Mouse (Mus musculus) heart, adult 2 months (tissue): ENCODE data around the gene Chd3. TPM values are rescaled to one million over a fixed set of nuclear protein-coding genes. Genes with fewer than 3 reads are reported as not detected.

Experiments used
- DNase-seq, 2 experiments: peaks; one replicate each; pipeline ENCODE4 v3.0.0; 2021
- H3K27ac ChIP-seq: fragments of 200-600 bp; 2 replicates; pipeline ENCODE4 v1.8.1; 2022
- H3K27me3 ChIP-seq: fragments of 200-500 bp; 2 replicates; pipeline ENCODE4 v1.6.1; 2012; ENCODE audit warnings: mild to moderate bottlenecking, low read length, inconsistent platforms, mixed read lengths; ENCODE audit not compliant: control insufficient read depth, insufficient read depth
- H3K36me3 ChIP-seq: fragments of 200-500 bp; 2 replicates; pipeline ENCODE4 v1.6.1; 2012; ENCODE audit warnings: low read length, inconsistent platforms; ENCODE audit not compliant: control insufficient read depth, insufficient read depth
- H3K4me1 ChIP-seq: fragments of 200-500 bp; 2 replicates; pipeline ENCODE4 v1.6.1; 2011; ENCODE audit warnings: low read length; ENCODE audit not compliant: control insufficient read depth, insufficient read depth
- H3K4me3 ChIP-seq: fragments of 200-600 bp; 2 replicates; pipeline ENCODE4 v1.8.1; 2022
- H3K79me2 ChIP-seq: fragments of 200-500 bp; replicated peaks from 2 replicates; pipeline ENCODE4 v1.6.1; 2012; ENCODE audit warnings: mild to moderate bottlenecking, inconsistent platforms, low read length, moderate library complexity, mixed read lengths; ENCODE audit not compliant: control insufficient read depth, insufficient read depth
- H3K9ac ChIP-seq: fragments of 200-500 bp; 2 replicates; pipeline ENCODE4 v1.6.1; 2012; ENCODE audit warnings: low read depth, mild to moderate bottlenecking, control low read depth, inconsistent platforms, low read length, mixed read lengths
- CTCF ChIP-seq: fragments of 200-600 bp; IDR thresholded peaks from 2 replicates; pipeline ENCODE4 v1.8.1; 2022; ENCODE audit warnings: antibody characterized with exemption, mild to moderate bottlenecking, moderate library complexity
- EP300 ChIP-seq: fragments of 200-500 bp; IDR thresholded peaks from 2 replicates; pipeline ENCODE4 v1.6.1; 2011; ENCODE audit warnings: low read depth, low read length, control low read depth; ENCODE audit not compliant: insufficient read depth
- POLR2A ChIP-seq: fragments of 200-500 bp; IDR thresholded peaks from 2 replicates; pipeline ENCODE4 v1.6.1; 2011; ENCODE audit warnings: mild to moderate bottlenecking, low read depth, low read length, control low read depth; ENCODE audit not compliant: insufficient read depth
- WGBS: fragments of 180-500 bp; shearing (Covaris S2); methylation state at CpG from one replicate; pipeline ENCODE4 v1.1.7; 2018; 5-methylcytosine and 5-hydroxymethylcytosine counted together
- intact Hi-C: fragments of 180-260 bp; cut with DNase I; formaldehyde crosslinking; loops from one replicate; pipeline ENCODE4 v1.15.1; 2025
- polyA plus RNA-seq: library from polyadenylated mRNA; depleted of rRNA; stranded (reverse); fragments of >200 nt; gene quantifications from 2 replicates; pipeline ENCODE4 v1.2.3, GENCODE M21; 2012; rRNA removed
- total RNA-seq, 2 experiments: library from RNA; stranded (reverse); gene quantifications; 2 replicates each; pipeline ENCODE4 v1.2.3; 2021

Gene Chd3
- total and polyA plus RNA-seq, 3 experiments, result 18.3 to 22.2 (median 20.2) TPM

DNA sequence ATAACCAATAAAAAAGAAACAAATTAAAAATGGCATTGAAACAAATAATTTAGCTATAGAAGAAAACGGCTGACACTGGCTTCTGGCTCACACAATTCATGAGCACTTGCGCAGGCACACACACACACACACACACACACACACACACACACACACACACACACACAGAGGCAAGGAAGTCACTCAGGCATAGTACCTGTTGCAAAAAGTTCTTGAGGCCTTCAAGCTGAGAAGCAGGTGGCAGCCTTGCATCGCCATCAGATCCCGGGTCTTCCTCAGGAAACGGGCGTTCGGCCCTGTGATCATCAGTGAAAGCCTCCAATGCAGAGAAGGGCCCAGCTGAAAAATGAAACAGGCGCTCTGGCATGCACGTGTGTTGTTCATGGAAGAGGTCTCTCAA, 63.9 kb downstream of the Chd3 start:
- H3K4me1 ChIP-seq, result no peaks in the 10 kb centered on the region
- H3K27ac ChIP-seq, result no peak overlapping the region
- H3K27me3 ChIP-seq, result no peaks in the 10 kb centered on the region
- H3K79me2 ChIP-seq, result no peaks in the 10 kb centered on the region
- no peak overlapping the region for H3K9ac ChIP-seq
- no peaks in the 10 kb centered on the region for H3K36me3 ChIP-seq
- no peak overlapping the region for H3K4me3 ChIP-seq
- TF ChIP-seq EP300, result no peak
- no peak for TF ChIP-seq POLR2A
- no peak for TF ChIP-seq CTCF
- intact Hi-C loops, result no loop called here
- no peak for DNase-seq
- 89% methylated on average over 9 of the region's 9 CpGs for WGBS

DNA sequence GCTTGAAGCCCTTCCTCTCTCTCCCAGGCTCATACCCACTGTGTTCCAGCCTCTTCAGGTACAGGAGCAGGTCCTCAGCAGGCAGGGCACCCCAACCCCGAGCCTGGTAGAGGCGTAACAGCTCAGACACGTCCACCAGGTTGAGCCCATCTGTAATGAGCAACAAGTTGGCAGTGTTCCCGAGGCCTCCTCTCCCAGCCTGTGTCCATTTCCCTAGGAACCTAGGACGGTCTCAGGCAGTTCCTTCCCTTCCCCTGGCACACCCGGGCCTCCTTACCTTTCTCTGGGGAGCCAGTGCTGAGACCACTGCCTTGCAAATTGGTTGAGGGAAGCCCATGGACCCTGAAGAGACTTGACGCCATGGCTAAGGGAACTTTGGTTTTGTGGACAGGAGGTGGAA, 66.4 kb downstream of the Chd3 start:
- Histone ChIP-seq H3K4me1 (no peaks in the 10 kb centered on the region), H3K79me2 (no peaks in the 10 kb centered on the region), H3K36me3 (no peaks in the 10 kb centered on the region), H3K4me3 (no peak overlapping the region), H3K27me3 (no peaks in the 10 kb centered on the region), H3K27ac (no peak overlapping the region), H3K9ac (no peak overlapping the region)
- intact Hi-C loops, result no loop called here
- WGBS, result 67% methylated on average over 7 of the region's 7 CpGs
- TF ChIP-seq POLR2A, result no peak
- TF ChIP-seq CTCF, result no peak
- TF ChIP-seq EP300, result no peak
- DNase-seq, result no peak

DNA sequence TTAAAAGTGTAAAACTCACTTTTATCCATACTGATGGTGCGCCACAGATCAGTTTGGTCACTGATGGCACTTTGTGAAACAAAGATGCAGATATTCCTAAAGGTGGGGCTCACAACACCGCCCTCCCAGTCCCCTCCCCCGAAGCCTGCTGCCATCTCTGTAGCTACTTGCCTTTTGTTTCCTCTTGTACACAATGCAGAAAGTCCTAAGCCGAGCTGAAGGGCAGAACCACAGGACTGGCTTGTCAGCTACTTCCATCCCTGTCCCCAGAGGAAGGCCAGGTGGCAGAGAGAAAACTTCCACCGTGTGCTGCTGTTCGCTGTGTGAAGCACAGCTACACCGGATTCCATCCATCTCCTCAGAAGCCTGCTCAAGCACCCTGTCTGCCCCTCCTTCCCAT, 71.0 kb downstream of the Chd3 start:
- H3K27ac ChIP-seq, result no peak overlapping the region
- no peak overlapping the region for H3K4me3 ChIP-seq
- DNase-seq, result no peak
- no peaks in the 10 kb centered on the region for H3K27me3 ChIP-seq
- H3K9ac ChIP-seq, result no peak overlapping the region
- no peaks in the 10 kb centered on the region for H3K36me3 ChIP-seq
- intact Hi-C loops, result no loop called here
- H3K4me1 ChIP-seq, result no peaks in the 10 kb centered on the region
- H3K79me2 ChIP-seq, result no peaks in the 10 kb centered on the region
- 80% methylated on average over 7 of the region's 7 CpGs for WGBS
- TF ChIP-seq CTCF (no peak), POLR2A (no peak), EP300 (no peak)

DNA sequence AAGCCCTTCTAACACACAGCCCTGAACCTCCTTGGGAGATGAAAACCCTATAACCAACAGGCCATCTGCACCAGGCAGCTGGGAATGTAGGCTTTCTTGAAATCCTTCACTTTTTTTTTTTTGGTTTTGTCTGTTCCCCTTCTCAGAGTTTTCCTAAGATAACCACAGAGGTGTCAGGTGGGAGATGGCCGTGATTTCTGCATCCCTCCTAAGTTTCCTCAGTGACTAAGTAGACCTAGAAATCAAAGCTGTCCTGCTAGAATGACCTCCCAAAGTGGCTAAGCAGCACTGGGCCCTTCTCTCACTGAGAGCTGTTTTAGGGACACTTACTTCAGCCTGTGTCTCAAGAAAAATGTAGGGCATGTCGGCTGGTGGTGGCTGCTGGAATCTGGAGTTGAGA, 71.4 kb downstream of the Chd3 start:
- intact Hi-C loops, result no loop called here
- DNase-seq, result no peak
- WGBS, result 88% methylated on average over 2 of the region's 2 CpGs
- no peaks in the 10 kb centered on the region for H3K27me3 ChIP-seq
- H3K27ac ChIP-seq, result no peak overlapping the region
- no peak overlapping the region for H3K9ac ChIP-seq
- no peak overlapping the region for H3K4me3 ChIP-seq
- no peaks in the 10 kb centered on the region for H3K4me1 ChIP-seq
- H3K36me3 ChIP-seq, result no peaks in the 10 kb centered on the region
- TF ChIP-seq CTCF (no peak), POLR2A (no peak), EP300 (no peak)
- H3K79me2 ChIP-seq, result no peaks in the 10 kb centered on the region

DNA sequence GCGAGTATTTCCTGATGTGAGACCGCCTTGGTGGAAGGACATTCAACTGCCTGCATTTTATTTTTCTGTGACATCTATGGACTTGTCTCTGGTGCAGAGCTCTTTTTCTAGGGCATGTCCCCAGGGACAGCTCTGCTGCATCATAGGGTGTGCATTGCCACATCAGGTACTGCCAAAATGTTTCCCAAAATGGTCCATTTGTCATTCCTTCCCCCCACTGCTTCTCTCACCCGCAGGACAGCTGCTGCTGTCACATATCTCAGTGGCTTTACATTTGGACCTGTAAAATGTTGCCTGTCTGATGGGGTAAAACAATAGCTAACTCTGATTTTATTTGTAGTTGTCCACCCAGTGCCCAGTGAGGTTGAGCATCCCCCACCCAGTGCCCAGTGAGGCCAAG, 73.9 kb downstream of the Chd3 start:
- H3K36me3 ChIP-seq, result no peaks in the 10 kb centered on the region
- 58% methylated on average over 3 of the region's 3 CpGs for WGBS
- DNase-seq, result no peak
- no peaks in the 10 kb centered on the region for H3K27me3 ChIP-seq
- no peaks in the 10 kb centered on the region for H3K79me2 ChIP-seq
- intact Hi-C loops, result no loop called here
- no peak overlapping the region for H3K4me3 ChIP-seq
- no peaks in the 10 kb centered on the region for H3K4me1 ChIP-seq
- H3K27ac ChIP-seq, result no peak overlapping the region
- no peak overlapping the region for H3K9ac ChIP-seq
- TF ChIP-seq CTCF (no peak), POLR2A (no peak), EP300 (no peak)

Other genes with a start within 250 kb of the Chd3 start
- gene Hes7, start 249.0 kb downstream of the Chd3 start, total RNA-seq, result under 1 TPM in 1 of 2 experiments, not detected in 1; 0.11 TPM
- 0.10 TPM in 1 of 2 replicates, not detected in the other for gene Hes7, start 249.0 kb downstream of the Chd3 start, polyA plus RNA-seq
- gene 9130213A22Rik, start 246.8 kb downstream of the Chd3 start, total RNA-seq, result under 1 TPM; 0.21 to 0.23 TPM
- 0.82 and 1.00 TPM in 2 replicates for gene 9130213A22Rik, start 246.8 kb downstream of the Chd3 start, polyA plus RNA-seq
- gene Aloxe3, start 243.5 kb downstream of the Chd3 start, total RNA-seq, result under 1 TPM; 0.05 to 0.07 TPM
- gene Aloxe3, start 243.5 kb downstream of the Chd3 start, polyA plus RNA-seq, result 0.16 TPM in 1 of 2 replicates, not detected in the other
- not detected for gene Alox12b, start 212.4 kb downstream of the Chd3 start, total RNA-seq
- gene Alox12b, start 212.4 kb downstream of the Chd3 start, polyA plus RNA-seq, result 0.04 TPM in 1 of 2 replicates, not detected in the other
- 1 to 10 TPM in 1 of 2 experiments, under 1 TPM in 1; 0.84 to 1.6 TPM for gene Alox8, start 171.6 kb downstream of the Chd3 start, total RNA-seq
- gene Alox8, start 171.6 kb downstream of the Chd3 start, polyA plus RNA-seq, result 0.68 TPM in 1 of 2 replicates, not detected in the other
- 1 to 10 TPM; 1.6 to 1.8 TPM for gene Gucy2e, start 132.4 kb downstream of the Chd3 start, total RNA-seq
- gene Gucy2e, start 132.4 kb downstream of the Chd3 start, polyA plus RNA-seq, result 0.06 TPM in 2 replicates
- 1 to 10 TPM; 2.3 to 2.5 TPM for gene Cntrob, start 45.6 kb downstream of the Chd3 start, total RNA-seq
- 3.0 and 4.0 TPM in 2 replicates for gene Cntrob, start 45.6 kb downstream of the Chd3 start, polyA plus RNA-seq
- gene Trappc1, start 45.4 kb downstream of the Chd3 start, total RNA-seq, result 10 to 100 TPM; 45.5 to 48.0 TPM
- gene Trappc1, start 45.4 kb downstream of the Chd3 start, polyA plus RNA-seq, result 46.6 and 84.3 TPM in 2 replicates
- gene Kcnab3, start 43.1 kb downstream of the Chd3 start, total RNA-seq, result under 1 TPM; 0.11 to 0.23 TPM
- 0.53 and 0.61 TPM in 2 replicates for gene Kcnab3, start 43.1 kb downstream of the Chd3 start, polyA plus RNA-seq
- gene Rnf227, start 28.9 kb downstream of the Chd3 start, total RNA-seq, result under 1 TPM; 0.31 to 0.36 TPM
- gene Rnf227, start 28.9 kb downstream of the Chd3 start, polyA plus RNA-seq, result 0.51 and 0.82 TPM in 2 replicates
- gene Naa38, start 26.1 kb upstream of the Chd3 start, total RNA-seq, result 100 to 1,000 TPM; 102 to 113 TPM
- 128 and 145 TPM in 2 replicates for gene Naa38, start 26.1 kb upstream of the Chd3 start, polyA plus RNA-seq
- 10 to 100 TPM; 27.9 to 32.1 TPM for gene Cyb5d1, start 26.2 kb upstream of the Chd3 start, total RNA-seq
- gene Cyb5d1, start 26.2 kb upstream of the Chd3 start, polyA plus RNA-seq, result 19.9 and 29.8 TPM in 2 replicates
- gene Tmem88, start 28.8 kb upstream of the Chd3 start, total RNA-seq, result 10 to 100 TPM; 20.4 to 21.4 TPM
- 61.4 and 66.4 TPM in 2 replicates for gene Tmem88, start 28.8 kb upstream of the Chd3 start, polyA plus RNA-seq
- 10 to 100 TPM; 19.7 to 27.8 TPM for gene Kdm6b, start 44.3 kb upstream of the Chd3 start, total RNA-seq
- gene Kdm6b, start 44.3 kb upstream of the Chd3 start, polyA plus RNA-seq, result 6.5 and 8.6 TPM in 2 replicates
- gene Dnah2, start 179.7 kb upstream of the Chd3 start, total RNA-seq, result under 1 TPM; 0.08 to 0.41 TPM
- gene Dnah2, start 179.7 kb upstream of the Chd3 start, polyA plus RNA-seq, result 0.15 and 0.23 TPM in 2 replicates
- gene Efnb3, start 190.8 kb upstream of the Chd3 start, total RNA-seq, result 100 to 1,000 TPM in 1 of 2 experiments, 10 to 100 TPM in 1; 89.2 to 106 TPM
- gene Efnb3, start 190.8 kb upstream of the Chd3 start, polyA plus RNA-seq, result 57.4 and 95.6 TPM in 2 replicates
- gene Wrap53, start 210.8 kb upstream of the Chd3 start, total RNA-seq, result 1 to 10 TPM; 5.4 to 5.6 TPM
- gene Wrap53, start 210.8 kb upstream of the Chd3 start, polyA plus RNA-seq, result 10.1 and 10.5 TPM in 2 replicates
- 10 to 100 TPM; 13.6 to 15.3 TPM for gene Trp53, start 211.0 kb upstream of the Chd3 start, total RNA-seq
- 35.0 and 41.6 TPM in 2 replicates for gene Trp53, start 211.0 kb upstream of the Chd3 start, polyA plus RNA-seq
- gene Atp1b2, start 236.5 kb upstream of the Chd3 start, total RNA-seq, result 10 to 100 TPM; 17.0 to 20.3 TPM
- gene Atp1b2, start 236.5 kb upstream of the Chd3 start, polyA plus RNA-seq, result 23.7 and 30.0 TPM in 2 replicates
- not detected for gene Shbg, start 248.5 kb upstream of the Chd3 start, total RNA-seq
- gene Shbg, start 248.5 kb upstream of the Chd3 start, polyA plus RNA-seq, result not detected in 2 replicates